Mouse (Mus musculus): Measurements from ENCODE around the gene Kiz. TPM values are rescaled to one million over a fixed set of nuclear protein-coding genes. Genes with fewer than 3 reads are reported as not detected.
A peak's percentile ranks its signal among the peaks of the same experiment; 100 is the strongest.

Gene Kiz
- polyA plus RNA-seq, 1 experiment from 2014 or later: 32.9 TPM

GRCm38 (mm10) chr2:146834064-146834313 lies 21.7 kb upstream of the Kiz start:
- Histone ChIP-seq H3K4me1 (ENCODE audit: control insufficient read depth, insufficient read depth, low read length) (peaks cover 7% of the 10 kb centered on the region), H3K4me3 (ENCODE audit: low read length) (peak overlapping the region; percentile 29), H3K9me3 (replicated peaks; ENCODE audit: control insufficient read depth, low read length) (no peaks in the 10 kb centered on the region), H3K27ac (ENCODE audit: low read length) (no peak overlapping the region), H3K27me3 (ENCODE audit: control insufficient read depth, insufficient read depth, low read length) (peaks cover 88% of the 10 kb centered on the region), H3K9ac (ENCODE audit: low read length) (no peak overlapping the region), H3K36me3 (ENCODE audit: control insufficient read depth, insufficient read depth) (no peaks in the 10 kb centered on the region), H3K4me2 (ENCODE audit: low read depth, low read length) (peak overlapping the region; percentile 46; the same call in 1 of the 2 replicates)
- WGBS: 1% methylated on average over 5 of the region's 5 CpGs
- no peak for ATAC-seq (replicated peaks; ENCODE audit: extremely low read depth, insufficient read depth, low FRiP score)

- Histone ChIP-seq H3K36me3 (ENCODE audit: control insufficient read depth, insufficient read depth) (no peaks in the 10 kb centered on the region), H3K9me3 (replicated peaks; ENCODE audit: control insufficient read depth, low read length) (no peaks in the 10 kb centered on the region), H3K27ac (ENCODE audit: low read length) (no peak overlapping the region), H3K27me3 (ENCODE audit: control insufficient read depth, insufficient read depth, low read length) (peaks cover 89% of the 10 kb centered on the region), H3K4me2 (ENCODE audit: low read depth, low read length) (peak overlapping the region; percentile 46), H3K4me1 (ENCODE audit: control insufficient read depth, insufficient read depth, low read length) (peaks cover 10% of the 10 kb centered on the region), H3K9ac (ENCODE audit: low read length) (no peak overlapping the region), H3K4me3 (ENCODE audit: low read length) (peak overlapping the region; percentile 29)
- no peak for ATAC-seq (replicated peaks; ENCODE audit: extremely low read depth, insufficient read depth, low FRiP score)
- WGBS: 2% methylated on average over 63 of the region's 63 CpGs
These were observed 21.1 kb upstream of the Kiz start for GRCm38 (mm10) chr2:146834314-146835201.

- no peaks in the 10 kb centered on the region for H3K36me3 ChIP-seq (ENCODE audit: control insufficient read depth, insufficient read depth)
- H3K4me3 ChIP-seq (ENCODE audit: low read length): peak overlapping the region; percentile 29
- peaks cover 10% of the 10 kb centered on the region for H3K4me1 ChIP-seq (ENCODE audit: control insufficient read depth, insufficient read depth, low read length)
- peaks cover 89% of the 10 kb centered on the region for H3K27me3 ChIP-seq (ENCODE audit: control insufficient read depth, insufficient read depth, low read length)
- no peaks in the 10 kb centered on the region for H3K9me3 ChIP-seq (replicated peaks; ENCODE audit: control insufficient read depth, low read length)
- 5% methylated on average over 20 of the region's 20 CpGs for WGBS
- H3K27ac ChIP-seq (ENCODE audit: low read length): no peak overlapping the region
- peak overlapping the region; percentile 46 for H3K4me2 ChIP-seq (ENCODE audit: low read depth, low read length)
- no peak overlapping the region for H3K9ac ChIP-seq (ENCODE audit: low read length)
- no peak for ATAC-seq (replicated peaks; ENCODE audit: extremely low read depth, insufficient read depth, low FRiP score)
These were observed 20.2 kb upstream of the Kiz start for GRCm38 (mm10) chr2:146835241-146835990.

- Histone ChIP-seq H3K4me3 (ENCODE audit: low read length) (no peak overlapping the region), H3K9me3 (replicated peaks; ENCODE audit: control insufficient read depth, low read length) (no peaks in the 10 kb centered on the region), H3K27ac (ENCODE audit: low read length) (no peak overlapping the region), H3K4me1 (ENCODE audit: control insufficient read depth, insufficient read depth, low read length) (peaks cover 10% of the 10 kb centered on the region), H3K27me3 (ENCODE audit: control insufficient read depth, insufficient read depth, low read length) (peaks cover 90% of the 10 kb centered on the region), H3K9ac (ENCODE audit: low read length) (no peak overlapping the region), H3K36me3 (ENCODE audit: control insufficient read depth, insufficient read depth) (no peaks in the 10 kb centered on the region), H3K4me2 (ENCODE audit: low read depth, low read length) (no peak overlapping the region)
- WGBS: 3% methylated on average over 13 of the region's 13 CpGs
- no peak for ATAC-seq (replicated peaks; ENCODE audit: extremely low read depth, insufficient read depth, low FRiP score)
These were observed 19.4 kb upstream of the Kiz start for GRCm38 (mm10) chr2:146836246-146836645.

- Histone ChIP-seq H3K27ac (ENCODE audit: low read length) (no peak overlapping the region), H3K27me3 (ENCODE audit: control insufficient read depth, insufficient read depth, low read length) (peaks cover 93% of the 10 kb centered on the region), H3K4me3 (ENCODE audit: low read length) (no peak overlapping the region), H3K36me3 (ENCODE audit: control insufficient read depth, insufficient read depth) (no peaks in the 10 kb centered on the region), H3K9ac (ENCODE audit: low read length) (no peak overlapping the region), H3K4me2 (ENCODE audit: low read depth, low read length) (no peak overlapping the region), H3K4me1 (ENCODE audit: control insufficient read depth, insufficient read depth, low read length) (peaks cover 10% of the 10 kb centered on the region), H3K9me3 (replicated peaks; ENCODE audit: control insufficient read depth, low read length) (no peaks in the 10 kb centered on the region)
- ATAC-seq (replicated peaks; ENCODE audit: extremely low read depth, insufficient read depth, low FRiP score): no peak
- WGBS: 6% methylated on average over 17 of the region's 17 CpGs
These were observed 18.7 kb upstream of the Kiz start for GRCm38 (mm10) chr2:146836871-146837550.

GRCm38 (mm10) chr2:146837653-146838052 lies 18.0 kb upstream of the Kiz start:
- WGBS: 10% methylated on average over 1 of the region's 1 CpGs
- Histone ChIP-seq H3K4me2 (ENCODE audit: low read depth, low read length) (no peak overlapping the region), H3K27me3 (ENCODE audit: control insufficient read depth, insufficient read depth, low read length) (peaks cover 93% of the 10 kb centered on the region), H3K4me3 (ENCODE audit: low read length) (no peak overlapping the region), H3K36me3 (ENCODE audit: control insufficient read depth, insufficient read depth) (no peaks in the 10 kb centered on the region), H3K4me1 (ENCODE audit: control insufficient read depth, insufficient read depth, low read length) (peaks cover 10% of the 10 kb centered on the region), H3K9ac (ENCODE audit: low read length) (no peak overlapping the region), H3K9me3 (replicated peaks; ENCODE audit: control insufficient read depth, low read length) (no peaks in the 10 kb centered on the region), H3K27ac (ENCODE audit: low read length) (no peak overlapping the region)
- no peak for ATAC-seq (replicated peaks; ENCODE audit: extremely low read depth, insufficient read depth, low FRiP score)

- peaks cover 10% of the 10 kb centered on the region for H3K4me1 ChIP-seq (ENCODE audit: control insufficient read depth, insufficient read depth, low read length)
- H3K9ac ChIP-seq (ENCODE audit: low read length): no peak overlapping the region
- H3K9me3 ChIP-seq (replicated peaks; ENCODE audit: control insufficient read depth, low read length): no peaks in the 10 kb centered on the region
- H3K27me3 ChIP-seq (ENCODE audit: control insufficient read depth, insufficient read depth, low read length): peaks cover 85% of the 10 kb centered on the region
- no peaks in the 10 kb centered on the region for H3K36me3 ChIP-seq (ENCODE audit: control insufficient read depth, insufficient read depth)
- no peak overlapping the region for H3K4me2 ChIP-seq (ENCODE audit: low read depth, low read length)
- WGBS: 3% methylated on average over 30 of the region's 30 CpGs
- no peak for ATAC-seq (replicated peaks; ENCODE audit: extremely low read depth, insufficient read depth, low FRiP score)
- no peak overlapping the region for H3K27ac ChIP-seq (ENCODE audit: low read length)
- no peak overlapping the region for H3K4me3 ChIP-seq (ENCODE audit: low read length)
These were observed 16.9 kb upstream of the Kiz start for GRCm38 (mm10) chr2:146838596-146839302.

GRCm38 (mm10) chr2:146839303-146840030 lies 16.2 kb upstream of the Kiz start:
- Histone ChIP-seq H3K27me3 (ENCODE audit: control insufficient read depth, insufficient read depth, low read length) (peaks cover 78% of the 10 kb centered on the region), H3K4me1 (ENCODE audit: control insufficient read depth, insufficient read depth, low read length) (peaks cover 9% of the 10 kb centered on the region), H3K36me3 (ENCODE audit: control insufficient read depth, insufficient read depth) (no peaks in the 10 kb centered on the region), H3K9me3 (replicated peaks; ENCODE audit: control insufficient read depth, low read length) (no peaks in the 10 kb centered on the region), H3K4me2 (ENCODE audit: low read depth, low read length) (peak overlapping the region; percentile 29), H3K4me3 (ENCODE audit: low read length) (peak overlapping the region; percentile 18; the same call in 1 of the 2 replicates), H3K27ac (ENCODE audit: low read length) (no peak overlapping the region), H3K9ac (ENCODE audit: low read length) (no peak overlapping the region)
- WGBS: 3% methylated on average over 36 of the region's 36 CpGs
- ATAC-seq (replicated peaks; ENCODE audit: extremely low read depth, insufficient read depth, low FRiP score): no peak; the same call in 1 of the 2 replicates
